Mouse (Mus musculus) kidney, adult 2 months (tissue): ENCODE measurements around the gene Isg15. TPM values are rescaled to one million over a fixed set of nuclear protein-coding genes. Genes with fewer than 3 reads are reported as not detected.
"Not testable (repeated sequence)": the region's sequence is repeated elsewhere in the genome, so short reads cannot be mapped to it uniquely, and the experiment has no call there.

Experiments used
- DNase-seq: peaks from one replicate; pipeline ENCODE4 v3.0.0; 2021
- H3K27ac ChIP-seq: fragments of 200-500 bp; 2 replicates; pipeline ENCODE4 v1.5.1; 2012; ENCODE audit warnings: low read depth, low read length, control low read depth, inconsistent platforms; ENCODE audit not compliant: insufficient read depth
- H3K27me3 ChIP-seq: fragments of 200-500 bp; replicated peaks from 2 replicates; pipeline ENCODE4 v1.6.1; 2012; ENCODE audit warnings: mild to moderate bottlenecking, moderate library complexity, low read length, inconsistent platforms; ENCODE audit not compliant: control insufficient read depth, insufficient read depth
- H3K36me3 ChIP-seq: fragments of 200-500 bp; 2 replicates; pipeline ENCODE4 v1.6.1; 2012; ENCODE audit warnings: mild to moderate bottlenecking, moderate library complexity, low read length, inconsistent platforms; ENCODE audit not compliant: control insufficient read depth, insufficient read depth
- H3K4me1 ChIP-seq: fragments of 200-500 bp; 2 replicates; pipeline ENCODE4 v1.6.1; 2011; ENCODE audit warnings: low read length; ENCODE audit not compliant: control insufficient read depth, insufficient read depth
- H3K4me3 ChIP-seq: fragments of 200-500 bp; 2 replicates; pipeline ENCODE4 v1.5.1; 2011; ENCODE audit warnings: mild to moderate bottlenecking, low read depth, low read length, control low read depth; ENCODE audit not compliant: insufficient read depth
- CTCF ChIP-seq: fragments of 200-500 bp; conservative IDR thresholded peaks from 2 replicates; pipeline ENCODE4 v1.5.1; 2011; ENCODE audit warnings: low read depth, mild to moderate bottlenecking, control low read depth, low read length, moderate library complexity, mixed read lengths; ENCODE audit not compliant: insufficient read depth, insufficient read length
- POLR2A ChIP-seq: fragments of 200-500 bp; IDR thresholded peaks from one replicate; pipeline ENCODE4 v1.6.1; 2011; ENCODE audit warnings: low read depth, low read length, control low read depth
- WGBS: fragments of 180-500 bp; shearing (Covaris S2); methylation state at CpG from one replicate; pipeline ENCODE4 v1.1.7; 2018; 5-methylcytosine and 5-hydroxymethylcytosine counted together
- polyA plus RNA-seq: library from polyadenylated mRNA; depleted of rRNA; stranded (reverse); fragments of >200 nt; gene quantifications from 2 replicates; pipeline ENCODE4 v1.2.3, GENCODE M21; 2012; rRNA removed

Isg15 gene
- polyA plus RNA-seq, 1 experiment, result 17.8 TPM

GRCm38 (mm10) chr4:156154771-156155170 lies 45.8 kb downstream of the Isg15 start:
- Histone ChIP-seq H3K4me1 (no peaks in the 10 kb centered on the region), H3K27ac (no peak overlapping the region), H3K27me3 (no peaks in the 10 kb centered on the region), H3K36me3 (no peaks in the 10 kb centered on the region), H3K4me3 (no peak overlapping the region)
- 92% methylated on average over 3 of the region's 3 CpGs for WGBS
- DNase-seq, result no peak
- TF ChIP-seq CTCF (no peak), POLR2A (no peak)

- H3K4me3 ChIP-seq, H3K27ac ChIP-seq, H3K36me3 ChIP-seq, H3K27me3 ChIP-seq, H3K4me1 ChIP-seq: not testable (repeated sequence)
- peak; percentile 38 for DNase-seq
- 68% methylated on average over 10 of the region's 10 CpGs for WGBS
Measured at GRCm38 (mm10) chr4:156150887-156151286, 49.7 kb downstream of the Isg15 start.

Other genes with a start within 250 kb of the Isg15 start
- gene C1qtnf12, start 238.5 kb downstream of the Isg15 start, polyA plus RNA-seq, result 104 and 107 TPM in 2 replicates
- 4.5 and 5.0 TPM in 2 replicates for gene B3galt6, start 208.2 kb downstream of the Isg15 start, polyA plus RNA-seq
- gene Sdf4, start 207.9 kb downstream of the Isg15 start, polyA plus RNA-seq, result 55.1 and 60.4 TPM in 2 replicates
- 1.6 and 3.8 TPM in 2 replicates for gene Tnfrsf4, start 187.0 kb downstream of the Isg15 start, polyA plus RNA-seq
- gene Tnfrsf18, start 174.7 kb downstream of the Isg15 start, polyA plus RNA-seq, result 0.95 and 4.0 TPM in 2 replicates
- 20.7 and 27.5 TPM in 2 replicates for gene Ttll10, start 141.4 kb downstream of the Isg15 start, polyA plus RNA-seq
- gene 9430015G10Rik, start 90.8 kb downstream of the Isg15 start, polyA plus RNA-seq, result 8.7 and 11.7 TPM in 2 replicates
- gene Rnf223, start 70.3 kb downstream of the Isg15 start, polyA plus RNA-seq, result 0.15 and 0.31 TPM in 2 replicates
- gene Agrn, start 3.3 kb downstream of the Isg15 start, polyA plus RNA-seq, result 98.6 and 115 TPM in 2 replicates
- gene AW011738, start 2.5 kb upstream of the Isg15 start, polyA plus RNA-seq, result 1.7 and 1.9 TPM in 2 replicates
- gene Perm1, start 15.1 kb upstream of the Isg15 start, polyA plus RNA-seq, result 4.6 and 5.6 TPM in 2 replicates
- 34.8 and 41.2 TPM in 2 replicates for gene Plekhn1, start 34.0 kb upstream of the Isg15 start, polyA plus RNA-seq
- 46.1 and 46.5 TPM in 2 replicates for gene Noc2l, start 35.2 kb upstream of the Isg15 start, polyA plus RNA-seq
- gene Samd11, start 54.8 kb upstream of the Isg15 start, polyA plus RNA-seq, result 0.29 and 0.39 TPM in 2 replicates
- gene Vmn2r-ps159, start 130.3 kb upstream of the Isg15 start, polyA plus RNA-seq, result not detected in 2 replicates